Mouse (Mus musculus) cerebellum, adult 2 months (tissue): ENCODE data around the gene Dapk1.

ENCODE experiments used
- CTCF ChIP-seq: fragments of 200-500 bp; IDR thresholded peaks from 2 replicates; pipeline ENCODE4 v1.5.1; 2011; ENCODE audit warnings: low read depth, mild to moderate bottlenecking, control low read depth, low read length, moderate library complexity, borderline replicate concordance; ENCODE audit not compliant: insufficient read depth
- POLR2A ChIP-seq: fragments of 200-500 bp; IDR thresholded peaks from 2 replicates; pipeline ENCODE4 v1.6.1; 2011; ENCODE audit warnings: low read length, control low read depth, borderline replicate concordance; ENCODE audit not compliant: insufficient read depth

DNA sequence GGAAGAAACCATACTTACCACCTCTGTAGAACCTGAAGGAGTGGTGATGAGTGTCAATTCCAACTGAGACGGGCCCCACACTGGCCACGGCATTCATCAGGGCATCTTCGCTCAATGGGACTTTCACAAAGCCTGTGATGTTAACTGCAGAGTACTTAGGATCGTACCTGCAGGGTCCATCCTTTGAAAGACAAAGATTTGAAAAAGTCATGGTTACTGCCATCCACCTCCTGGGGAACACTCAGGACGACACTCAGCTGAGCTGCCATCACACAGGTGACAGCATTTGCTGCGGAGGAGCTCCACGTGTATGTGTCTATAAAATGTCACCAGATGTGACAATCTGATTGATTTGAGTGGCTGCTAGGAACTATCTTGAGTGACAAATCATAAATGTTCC, 181.6 kb downstream of the Dapk1 start:
- no peak for TF ChIP-seq CTCF
- no peak for TF ChIP-seq POLR2A
